Mouse (Mus musculus) cerebellum, adult 2 months (tissue): ENCODE data around the gene Snw1.
A peak's percentile ranks its signal among the peaks of the same experiment; 100 is the strongest.

Source experiments
- CTCF ChIP-seq: fragments of 200-500 bp; IDR thresholded peaks from 2 replicates; pipeline ENCODE4 v1.5.1; 2011; ENCODE audit warnings: low read depth, mild to moderate bottlenecking, control low read depth, low read length, moderate library complexity, borderline replicate concordance; ENCODE audit not compliant: insufficient read depth
- POLR2A ChIP-seq: fragments of 200-500 bp; IDR thresholded peaks from 2 replicates; pipeline ENCODE4 v1.6.1; 2011; ENCODE audit warnings: low read length, control low read depth, borderline replicate concordance; ENCODE audit not compliant: insufficient read depth

DNA sequence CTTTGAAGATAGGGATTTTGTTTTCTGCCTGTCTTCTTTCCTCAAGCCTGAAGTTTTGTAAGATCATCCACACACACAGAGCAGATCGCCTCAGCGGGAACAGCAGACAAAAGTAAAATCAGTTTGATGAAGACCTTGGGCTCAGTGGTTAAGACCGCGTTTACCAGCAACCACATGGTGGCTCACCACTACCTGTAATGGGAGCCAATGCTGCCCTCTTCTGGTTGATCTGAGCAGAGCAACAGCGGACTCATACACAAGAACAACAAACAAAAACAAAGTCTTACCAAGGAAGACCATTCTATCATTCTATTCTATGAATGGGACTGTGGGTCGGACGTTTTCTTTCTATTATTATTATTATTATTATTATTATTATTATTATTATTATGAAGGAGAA lies 55.4 kb downstream of the Snw1 start:
- TF ChIP-seq CTCF (peak; percentile 72; the same call in 1 of the 2 replicates), POLR2A (no peak)
